Mouse (Mus musculus) hindbrain, embryonic 16.5 days (tissue): ENCODE data around the gene Ly6g5b. TPM values are rescaled to one million over a fixed set of nuclear protein-coding genes. Genes with fewer than 3 reads are reported as not detected.

Source experiments
- ATAC-seq: fragments of 200-750 bp; cut with Nextera tagmentation; 2 replicates; pipeline ENCODE4 v1.8.0; 2017; ENCODE audit warnings: moderate TSS enrichment, moderate library complexity
- H3K27ac ChIP-seq: fragments of 300-500 bp; sonication (generic); 2 replicates; pipeline ENCODE4 v1.5.1; 2014; ENCODE audit warnings: low read depth, mild to moderate bottlenecking, control low read depth, low read length, moderate library complexity
- H3K27me3 ChIP-seq: fragments of 300-500 bp; sonication (generic); replicated peaks from 2 replicates; pipeline ENCODE4 v1.6.1; 2014; ENCODE audit warnings: low read length; ENCODE audit not compliant: control insufficient read depth, insufficient read depth
- H3K36me3 ChIP-seq: fragments of 300-500 bp; sonication (generic); 2 replicates; pipeline ENCODE4 v1.6.1; 2014; ENCODE audit warnings: mild to moderate bottlenecking, low read length, moderate library complexity, mixed read lengths; ENCODE audit not compliant: control insufficient read depth, insufficient read depth
- H3K4me1 ChIP-seq: fragments of 300-500 bp; sonication (generic); 2 replicates; pipeline ENCODE4 v1.6.1; 2014; ENCODE audit warnings: low read depth, low read length; ENCODE audit not compliant: control insufficient read depth, insufficient read depth
- H3K4me2 ChIP-seq: fragments of 300-500 bp; sonication (generic); 2 replicates; pipeline ENCODE4 v1.6.1; 2014; ENCODE audit warnings: mild to moderate bottlenecking, low read length, control low read depth, moderate library complexity
- H3K4me3 ChIP-seq: fragments of 300-500 bp; sonication (generic); 2 replicates; pipeline ENCODE4 v1.5.1; 2014; ENCODE audit warnings: mild to moderate bottlenecking, low read length, control low read depth, moderate library complexity
- H3K9ac ChIP-seq: fragments of 300-500 bp; sonication (generic); 2 replicates; pipeline ENCODE4 v1.6.1; 2014; ENCODE audit warnings: low read depth, mild to moderate bottlenecking, control low read depth, low read length, moderate library complexity
- H3K9me3 ChIP-seq: fragments of 300-500 bp; sonication (generic); 2 replicates; pipeline ENCODE4 v1.6.1; 2014; ENCODE audit warnings: mild to moderate bottlenecking, low read length, moderate library complexity; ENCODE audit not compliant: control insufficient read depth
- WGBS: fragments of 180-500 bp; shearing (Covaris S2); extraction: QIAGEN DNeasy Blood & Tissue Kit; methylation state at CpG from one replicate; pipeline ENCODE4 v1.1.7; 2014; 5-methylcytosine and 5-hydroxymethylcytosine counted together
- polyA plus RNA-seq: library from polyadenylated mRNA; unstranded; fragments of >200 nt; fragmentation: Nextera tagmentation; extraction: Ambion mirVana; gene quantifications from 2 replicates; pipeline ENCODE4 v1.2.1, GENCODE M21; 2015

Gene Ly6g5b
- 0.93 and 1.5 TPM in 2 replicates for polyA plus RNA-seq

DNA sequence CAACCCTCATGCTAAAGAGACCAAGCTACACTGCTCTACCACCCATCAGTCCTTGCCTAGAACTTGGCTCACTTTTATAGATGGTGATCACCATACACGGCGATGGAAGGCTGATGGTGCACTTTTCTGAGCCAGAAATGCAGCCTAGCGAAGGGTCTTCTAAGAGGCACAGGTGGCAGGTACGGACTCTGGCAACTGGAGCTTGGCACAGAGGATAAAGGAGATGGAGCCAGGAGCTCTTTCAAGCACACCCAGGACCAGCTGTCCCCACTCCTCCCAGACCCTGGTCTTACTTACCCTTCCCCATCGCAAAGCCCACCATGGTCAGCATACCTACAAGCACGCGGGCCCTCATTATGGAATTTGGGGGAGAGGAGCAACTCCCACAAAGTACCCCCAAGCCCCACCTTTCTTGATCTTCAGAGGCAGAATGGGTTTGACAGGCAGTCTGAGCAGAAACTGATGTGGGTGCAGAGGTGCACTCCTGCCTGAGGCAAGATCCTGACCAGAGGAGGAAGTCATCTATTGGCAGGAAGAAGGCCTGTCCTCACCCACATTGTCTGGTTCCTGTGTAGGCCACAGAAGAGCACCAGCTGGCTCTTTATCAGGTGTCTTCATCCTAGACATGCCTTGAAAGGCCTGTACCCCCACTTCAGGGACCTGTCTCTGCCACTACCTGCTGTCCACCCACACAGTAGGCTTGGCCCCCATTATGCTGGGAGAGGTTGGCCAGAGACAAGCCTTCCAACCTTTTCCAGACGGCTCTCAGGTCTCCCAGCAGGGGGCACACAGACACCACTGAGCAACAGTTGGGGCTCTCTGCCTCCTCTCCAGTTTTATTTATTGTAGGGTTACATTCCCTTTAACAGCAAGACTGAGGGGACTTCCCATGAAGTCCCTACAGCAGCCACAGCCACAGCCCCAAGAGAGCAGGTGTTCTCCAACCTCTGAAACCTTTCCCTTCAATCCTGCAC lies at the start of gene Ly6g5b:
TSS of gene Ly6g5b (minus strand) at position 383 of the 974 bp plus-strand sequence.
- H3K27ac ChIP-seq = no peak within 1 kb of the TSS
- no peak for ATAC-seq
- peaks cover 8% of the 10 kb centered on the region for H3K4me1 ChIP-seq
- no peak within 1 kb of the TSS for H3K4me2 ChIP-seq
- H3K9ac ChIP-seq = no peak within 1 kb of the TSS; the same call in 1 of the 2 replicates
- H3K27me3 ChIP-seq = no peaks in the 10 kb centered on the region
- 85% methylated on average over 8 of the region's 8 CpGs for WGBS
- no peak within 1 kb of the TSS for H3K4me3 ChIP-seq
- H3K36me3 ChIP-seq = peaks cover 22% of the 10 kb centered on the region
- H3K9me3 ChIP-seq = no peaks in the 10 kb centered on the region

DNA sequence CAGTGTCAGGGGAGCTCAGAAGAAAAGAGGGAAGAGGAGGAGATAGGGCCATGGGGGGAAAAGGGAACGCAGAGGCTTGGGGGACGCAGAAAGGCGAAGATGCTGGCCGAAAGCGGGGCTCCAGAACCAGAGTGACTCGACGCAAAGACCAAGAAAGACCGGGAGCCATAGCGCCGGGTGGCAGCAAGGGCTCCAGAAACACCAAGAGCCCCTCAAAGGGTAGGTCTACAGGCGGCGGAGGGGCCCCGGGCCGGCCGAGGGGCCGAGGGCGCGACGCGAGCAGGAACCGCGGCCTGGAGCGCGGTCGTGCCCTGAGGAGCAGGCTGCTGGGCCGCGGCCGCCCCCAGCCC lies 49.0 kb upstream of the Ly6g5b start:
- H3K4me3 ChIP-seq = peak overlapping the region; percentile 99
- no peak for ATAC-seq
- peak overlapping the region; percentile 98 for H3K27ac ChIP-seq
- peaks cover 26% of the 10 kb centered on the region for H3K36me3 ChIP-seq
- H3K9ac ChIP-seq = peak overlapping the region; percentile 100
- no peaks in the 10 kb centered on the region for H3K9me3 ChIP-seq
- no peaks in the 10 kb centered on the region for H3K27me3 ChIP-seq
- peak overlapping the region; percentile 99 for H3K4me2 ChIP-seq
- WGBS = 0% methylated on average over 27 of the region's 28 CpGs
- peaks cover 27% of the 10 kb centered on the region for H3K4me1 ChIP-seq

DNA sequence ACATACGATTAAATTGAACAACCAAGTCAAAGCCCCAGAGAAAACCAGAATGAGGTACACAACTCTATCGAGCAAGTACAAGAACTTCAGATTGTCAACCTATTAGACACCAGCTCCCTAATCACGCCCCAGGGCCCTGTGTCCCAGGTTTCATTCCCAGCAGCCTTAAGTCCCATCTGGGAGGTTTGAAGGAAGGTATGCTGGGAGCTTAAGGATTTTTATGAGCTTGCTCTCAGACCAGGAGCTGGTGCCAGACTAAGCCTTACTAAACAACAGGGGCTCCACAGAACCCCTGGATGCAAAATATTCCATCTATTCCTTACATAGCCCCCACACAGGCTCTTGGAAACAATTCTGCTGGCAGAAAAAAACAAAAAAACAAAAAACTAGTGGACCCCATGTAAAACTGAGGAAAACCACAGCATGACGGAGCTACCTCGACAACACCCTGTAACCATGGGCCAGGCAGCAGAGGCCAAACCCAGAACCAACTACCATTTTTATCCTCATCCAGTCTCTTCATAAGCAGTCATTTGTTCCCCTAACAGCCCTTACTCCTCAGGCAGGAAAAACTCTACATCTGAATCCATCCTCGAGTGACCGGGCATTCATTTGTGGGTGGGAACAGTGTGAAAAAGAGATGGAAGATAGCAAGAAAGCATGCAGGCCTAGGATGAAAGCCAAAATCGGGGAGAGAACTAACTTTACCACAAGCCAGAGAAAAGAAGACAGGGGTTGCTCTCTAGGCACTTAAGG lies 48.3 kb upstream of the Ly6g5b start:
- peak overlapping the region; percentile 98 for H3K27ac ChIP-seq

DNA sequence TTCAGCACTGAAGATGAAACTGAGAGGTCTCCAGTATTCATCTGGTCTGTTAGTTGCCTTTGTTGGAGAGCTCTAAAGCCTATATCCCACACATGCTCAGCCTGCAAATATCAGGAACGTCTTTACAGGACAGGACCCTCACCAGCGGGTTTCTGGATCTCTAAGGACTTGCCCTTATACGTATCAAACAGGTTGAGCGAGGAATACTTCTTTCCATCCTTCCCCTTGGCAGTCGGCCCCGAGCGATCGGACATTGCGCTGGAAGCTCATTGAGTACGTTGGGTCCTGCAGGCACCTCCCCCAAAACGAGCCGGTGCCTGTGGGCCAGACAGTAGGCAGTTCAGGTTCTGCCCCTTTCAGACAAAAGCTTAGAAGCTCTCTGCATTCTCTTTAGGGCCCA lies 47.5 kb upstream of the Ly6g5b start:
- Histone ChIP-seq H3K4me3 (peak overlapping the region; percentile 99), H3K9me3 (no peaks in the 10 kb centered on the region), H3K27ac (0 out of 2 replicates have a peak overlapping the region, but pooled peaks have one; percentile 17), H3K4me1 (peaks cover 27% of the 10 kb centered on the region), H3K36me3 (peaks cover 41% of the 10 kb centered on the region), H3K4me2 (peak overlapping the region; percentile 99), H3K27me3 (no peaks in the 10 kb centered on the region), H3K9ac (peak overlapping the region; percentile 100)
- ATAC-seq = no peak
- 35% methylated on average over 12 of the region's 12 CpGs for WGBS

More for the DNA sequence above, 48.3 kb upstream of the Ly6g5b start:
- WGBS = 9% methylated on average over 8 of the region's 8 CpGs
- Histone ChIP-seq H3K9ac (peak overlapping the region; percentile 100), H3K36me3 (peaks cover 33% of the 10 kb centered on the region), H3K4me2 (peak overlapping the region; percentile 99), H3K4me1 (peaks cover 27% of the 10 kb centered on the region), H3K4me3 (peak overlapping the region; percentile 99), H3K9me3 (no peaks in the 10 kb centered on the region), H3K27me3 (no peaks in the 10 kb centered on the region)
- no peak for ATAC-seq

DNA sequence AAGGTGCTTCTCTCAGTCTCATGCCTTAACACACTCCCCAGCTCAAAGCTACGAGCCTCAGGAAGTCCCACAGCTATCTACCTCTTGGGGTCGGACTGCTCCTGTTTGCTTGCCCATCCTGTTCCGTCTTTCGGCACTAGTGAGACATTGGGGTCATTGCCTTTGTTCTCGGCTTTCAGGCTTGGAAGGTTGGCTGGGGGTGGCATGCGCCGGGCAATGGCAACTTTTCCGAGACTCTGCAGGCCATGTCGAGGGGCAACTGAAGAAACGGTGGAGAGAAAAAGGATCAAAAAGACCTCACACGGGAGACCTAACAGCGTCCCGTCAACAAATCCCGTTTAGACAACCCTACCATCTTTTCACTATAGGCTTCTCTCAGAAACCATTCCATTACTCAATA lies 46.9 kb upstream of the Ly6g5b start:
- H3K4me1 ChIP-seq = peaks cover 27% of the 10 kb centered on the region

DNA sequence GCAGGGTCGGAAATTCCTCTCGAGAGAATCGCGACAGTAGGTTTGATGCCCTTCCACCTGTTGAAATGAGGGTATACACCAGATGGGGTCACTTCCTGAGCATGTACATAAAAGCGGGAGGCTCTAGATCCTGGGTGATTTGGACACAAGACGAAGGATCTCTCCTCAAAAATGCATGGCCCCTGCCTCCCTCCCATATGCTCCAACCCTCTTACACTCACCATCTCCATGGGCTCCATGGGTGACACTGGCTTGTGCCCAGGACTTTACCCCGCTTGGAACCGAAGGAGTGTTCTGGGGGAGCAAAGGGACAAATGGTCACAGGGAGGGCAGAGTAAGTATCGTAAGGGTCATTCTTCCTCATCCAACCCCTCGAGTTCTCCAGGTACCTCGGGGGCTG lies 46.2 kb upstream of the Ly6g5b start:
- WGBS = 76% methylated on average over 11 of the region's 11 CpGs

More for the DNA sequence above, 46.9 kb upstream of the Ly6g5b start:
- H3K4me2 ChIP-seq = peak overlapping the region; percentile 99
- H3K9ac ChIP-seq = peak overlapping the region; percentile 41
- H3K27me3 ChIP-seq = no peaks in the 10 kb centered on the region
- H3K27ac ChIP-seq = no peak overlapping the region
- peaks cover 47% of the 10 kb centered on the region for H3K36me3 ChIP-seq
- no peak for ATAC-seq
- 74% methylated on average over 14 of the region's 14 CpGs for WGBS
- no peaks in the 10 kb centered on the region for H3K9me3 ChIP-seq
- no peak overlapping the region for H3K4me3 ChIP-seq

DNA sequence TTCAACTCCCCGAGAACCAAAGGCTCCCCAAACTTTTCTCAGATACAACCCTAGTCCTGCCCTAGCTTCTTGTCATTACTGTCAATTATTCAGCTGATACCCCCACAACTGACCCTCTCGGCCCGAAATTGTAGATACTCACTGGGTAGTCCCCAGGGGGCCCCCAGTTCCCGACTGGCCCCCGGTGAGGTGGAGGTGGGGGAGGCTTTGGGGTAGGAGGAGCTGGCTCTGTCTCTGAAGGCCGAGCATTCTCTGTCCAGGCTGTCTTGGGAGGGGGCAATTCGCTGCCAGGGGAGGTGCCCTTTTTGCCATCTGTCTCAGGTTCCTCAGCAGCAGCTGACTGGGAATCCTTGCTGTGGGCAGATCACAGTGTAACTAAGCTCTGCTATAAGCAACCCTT lies 44.4 kb upstream of the Ly6g5b start:
- no peak overlapping the region for H3K4me3 ChIP-seq
- peaks cover 72% of the 10 kb centered on the region for H3K36me3 ChIP-seq
- 84% methylated on average over 7 of the region's 7 CpGs for WGBS
- H3K27me3 ChIP-seq = no peaks in the 10 kb centered on the region
- no peak for ATAC-seq
- H3K4me2 ChIP-seq = no peak overlapping the region
- no peak overlapping the region for H3K27ac ChIP-seq
- H3K9ac ChIP-seq = no peak overlapping the region
- H3K9me3 ChIP-seq = no peaks in the 10 kb centered on the region
- peaks cover 18% of the 10 kb centered on the region for H3K4me1 ChIP-seq

More for the DNA sequence above, 46.2 kb upstream of the Ly6g5b start:
- Histone ChIP-seq H3K9ac (no peak overlapping the region), H3K4me2 (no peak overlapping the region), H3K27ac (no peak overlapping the region), H3K4me3 (no peak overlapping the region), H3K36me3 (peaks cover 54% of the 10 kb centered on the region), H3K4me1 (peaks cover 26% of the 10 kb centered on the region), H3K9me3 (no peaks in the 10 kb centered on the region), H3K27me3 (no peaks in the 10 kb centered on the region)
- ATAC-seq = no peak

DNA sequence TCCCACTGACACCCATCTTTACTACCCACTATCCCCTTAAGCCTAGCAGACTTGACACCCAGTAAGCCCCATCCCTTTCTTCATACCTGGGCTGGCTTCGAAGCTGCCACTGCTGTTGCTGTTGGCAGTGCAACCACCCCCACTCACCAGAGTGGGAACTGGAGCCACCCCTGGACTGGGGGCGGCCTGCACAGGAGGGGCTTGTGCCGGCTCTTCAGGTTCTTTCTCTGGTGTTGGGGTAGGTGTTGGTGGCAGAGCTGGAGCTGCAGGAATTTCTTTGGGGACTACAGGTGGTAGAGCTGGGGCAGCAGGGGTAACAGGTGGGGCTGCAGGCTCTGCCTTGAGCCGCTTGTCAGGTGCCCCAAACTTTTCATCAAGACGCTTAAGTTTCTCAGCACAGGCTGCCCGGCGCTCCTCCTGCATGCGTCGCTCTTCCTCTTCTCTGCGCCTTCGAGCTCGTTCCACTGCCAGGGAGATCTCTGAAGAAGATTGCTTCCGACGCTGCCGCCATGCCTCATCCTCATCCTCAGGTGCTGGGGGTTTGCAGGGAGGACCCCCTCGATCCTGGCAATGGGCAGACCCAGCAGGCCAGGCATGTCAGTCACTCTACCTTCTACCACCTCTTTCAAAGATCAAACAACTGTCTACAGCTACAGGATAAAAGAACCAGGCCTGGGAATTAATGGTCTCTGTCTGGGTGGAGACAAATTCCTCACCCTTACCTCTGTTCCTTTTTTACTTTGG lies 43.8 kb upstream of the Ly6g5b start:
- peaks cover 78% of the 10 kb centered on the region for H3K36me3 ChIP-seq
- H3K27me3 ChIP-seq = no peaks in the 10 kb centered on the region
- no peak overlapping the region for H3K4me3 ChIP-seq
- WGBS = 96% methylated on average over 16 of the region's 16 CpGs
- no peaks in the 10 kb centered on the region for H3K9me3 ChIP-seq
- no peak for ATAC-seq
- no peak overlapping the region for H3K9ac ChIP-seq
- H3K4me1 ChIP-seq = peaks cover 18% of the 10 kb centered on the region
- H3K4me2 ChIP-seq = no peak overlapping the region
- no peak overlapping the region for H3K27ac ChIP-seq
